Mouse (Mus musculus): Measurements from ENCODE around the gene Zscan2. TPM values are rescaled to one million over a fixed set of nuclear protein-coding genes. Genes with fewer than 3 reads are reported as not detected.

The Zscan2 gene
- total and polyA plus RNA-seq, 2 experiments from 2014 or later = 2.2 to 19.9 TPM

DNA sequence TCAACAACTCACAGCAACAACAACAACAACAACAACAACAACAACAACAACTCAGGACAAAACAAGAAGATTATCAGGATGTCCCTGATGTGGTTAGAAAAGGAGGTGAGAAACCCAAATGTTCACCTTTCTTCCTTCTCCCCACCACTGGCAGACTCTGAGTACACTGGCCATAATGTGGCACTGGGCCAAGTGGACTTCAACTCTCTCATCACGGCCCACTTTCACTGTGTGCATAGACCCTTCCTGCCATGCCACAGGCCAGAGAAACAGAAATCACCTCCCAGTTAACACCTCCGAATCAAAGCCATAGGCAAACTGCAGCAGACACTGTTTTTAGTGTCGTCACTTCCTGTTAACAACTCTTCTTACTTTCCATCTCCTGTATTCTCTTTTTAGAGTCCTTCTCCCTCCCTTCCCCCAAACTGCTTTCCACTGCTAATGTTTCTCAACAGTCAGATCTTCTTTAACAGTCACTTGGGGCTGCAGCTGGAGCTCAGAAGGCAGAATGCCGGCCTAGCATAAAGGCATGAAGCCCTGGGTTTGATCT lies 57.3 kb downstream of the Zscan2 start:
- no peaks in the 10 kb centered on the region for H3K9me3 ChIP-seq (ENCODE audit: low read length)
- ATAC-seq (no peak), DNase-seq (ENCODE audit: low spot score) (no peak)
- no peak overlapping the region for H3K4me2 ChIP-seq (ENCODE audit: low read depth, low read length)
- no peak overlapping the region for H3K4me3 ChIP-seq (ENCODE audit: low read length)
- WGBS = 84% methylated on average over 4 of the region's 4 CpGs
- no peaks in the 10 kb centered on the region for H3K4me1 ChIP-seq (ENCODE audit: insufficient read depth, low read length)
- no peak overlapping the region for H3K9ac ChIP-seq (replicated peaks; ENCODE audit: low read length)
- H3K27ac ChIP-seq = no peak overlapping the region
- H3K27me3 ChIP-seq (ENCODE audit: insufficient read depth, low read length) = no peaks in the 10 kb centered on the region
- no peak for TF ChIP-seq CTCF (IDR thresholded peaks at IDR 0.05; ENCODE audit: low read depth)
- peaks cover 47% of the 10 kb centered on the region for H3K36me3 ChIP-seq (ENCODE audit: insufficient read depth, low read length)

DNA sequence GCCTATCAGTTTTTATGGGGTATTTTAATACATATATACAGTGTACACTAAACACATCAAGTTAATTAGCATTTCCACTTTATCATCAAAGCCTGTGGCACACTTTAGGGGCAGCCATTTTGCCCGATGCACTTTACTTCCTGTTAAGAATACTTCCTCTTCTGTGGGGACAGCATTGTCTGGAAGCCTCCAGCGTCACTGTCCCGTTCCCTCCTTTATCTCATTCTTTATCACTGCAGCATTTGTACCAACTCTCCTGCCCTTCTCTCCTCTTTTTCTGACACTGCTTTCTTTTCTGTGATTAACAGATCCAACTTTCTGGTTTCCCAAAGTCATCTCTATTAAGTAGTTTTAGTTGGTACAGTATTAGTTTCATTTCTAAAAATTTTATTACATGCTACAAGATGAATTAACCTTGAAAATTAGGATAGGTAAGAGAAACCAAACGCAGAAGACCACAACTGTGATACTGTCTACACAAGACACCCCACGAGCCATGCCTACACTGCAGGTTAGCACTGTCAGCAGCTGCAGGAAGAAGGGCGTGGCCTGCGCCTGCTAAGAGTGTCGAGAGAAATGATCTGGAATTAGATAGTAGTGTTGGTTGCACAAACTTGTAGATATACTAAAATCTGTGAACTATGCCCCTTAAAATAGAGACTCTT lies 58.4 kb downstream of the Zscan2 start:
- H3K9ac ChIP-seq (replicated peaks; ENCODE audit: low read length) = no peak overlapping the region
- no peaks in the 10 kb centered on the region for H3K4me1 ChIP-seq (ENCODE audit: insufficient read depth, low read length)
- 88% methylated on average over 8 of the region's 8 CpGs for WGBS
- H3K27me3 ChIP-seq (ENCODE audit: insufficient read depth, low read length) = no peaks in the 10 kb centered on the region
- H3K4me3 ChIP-seq (ENCODE audit: low read length) = no peak overlapping the region
- no peak for TF ChIP-seq CTCF (IDR thresholded peaks at IDR 0.05; ENCODE audit: low read depth)
- H3K27ac ChIP-seq = no peak overlapping the region
- H3K36me3 ChIP-seq (ENCODE audit: insufficient read depth, low read length) = peaks cover 41% of the 10 kb centered on the region
- no peak for ATAC-seq
- no peak overlapping the region for H3K4me2 ChIP-seq (ENCODE audit: low read depth, low read length)
- no peak for DNase-seq (ENCODE audit: low spot score)
- H3K9me3 ChIP-seq (ENCODE audit: low read length) = no peaks in the 10 kb centered on the region

DNA sequence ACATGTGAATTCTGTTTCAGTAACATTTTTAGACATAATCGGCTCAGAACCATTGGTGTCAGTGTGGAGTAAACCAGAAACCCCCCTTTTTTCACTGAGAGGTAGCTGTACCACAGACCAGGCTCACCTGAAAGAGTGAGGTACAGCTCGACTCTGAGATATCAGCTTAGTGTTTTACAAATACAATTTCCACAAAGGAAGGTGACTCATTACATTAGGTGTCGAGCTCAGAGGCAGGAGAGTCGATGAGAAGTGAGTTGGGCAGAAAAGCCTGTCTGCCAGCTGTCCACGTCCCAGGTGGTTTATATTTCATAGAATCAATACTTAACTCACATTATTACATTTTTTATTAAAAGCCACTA lies 58.9 kb downstream of the Zscan2 start:
- Histone ChIP-seq H3K27ac (no peak overlapping the region), H3K4me3 (ENCODE audit: low read length) (no peak overlapping the region), H3K9me3 (ENCODE audit: low read length) (no peaks in the 10 kb centered on the region), H3K27me3 (ENCODE audit: insufficient read depth, low read length) (no peaks in the 10 kb centered on the region), H3K36me3 (ENCODE audit: insufficient read depth, low read length) (peaks cover 41% of the 10 kb centered on the region), H3K9ac (replicated peaks; ENCODE audit: low read length) (no peak overlapping the region), H3K4me1 (ENCODE audit: insufficient read depth, low read length) (no peaks in the 10 kb centered on the region), H3K4me2 (ENCODE audit: low read depth, low read length) (no peak overlapping the region)
- ATAC-seq (no peak), DNase-seq (ENCODE audit: low spot score) (no peak)
- TF ChIP-seq CTCF (IDR thresholded peaks at IDR 0.05; ENCODE audit: low read depth) = no peak
- 94% methylated on average over 5 of the region's 5 CpGs for WGBS

- no peak overlapping the region for H3K4me2 ChIP-seq (ENCODE audit: low read depth, low read length)
- no peaks in the 10 kb centered on the region for H3K9me3 ChIP-seq (ENCODE audit: low read length)
- H3K9ac ChIP-seq (replicated peaks; ENCODE audit: low read length) = no peak overlapping the region
- peaks cover 37% of the 10 kb centered on the region for H3K36me3 ChIP-seq (ENCODE audit: insufficient read depth, low read length)
- H3K27ac ChIP-seq = no peak overlapping the region
- DNase-seq (ENCODE audit: low spot score) (no peak), ATAC-seq (no peak)
- H3K4me1 ChIP-seq (ENCODE audit: insufficient read depth, low read length) = no peaks in the 10 kb centered on the region
- no peaks in the 10 kb centered on the region for H3K27me3 ChIP-seq (ENCODE audit: insufficient read depth, low read length)
- 90% methylated on average over 2 of the region's 2 CpGs for WGBS
- H3K4me3 ChIP-seq (ENCODE audit: low read length) = no peak overlapping the region
- TF ChIP-seq CTCF (IDR thresholded peaks at IDR 0.05; ENCODE audit: low read depth) = no peak
Observed at GRCm38 (mm10) chr7:80923165-80923564, 62.4 kb downstream of the Zscan2 start.

Other genes with a start within 250 kb of the Zscan2 start
- 16.2 and 16.9 TPM in 2 replicates for gene Crtc3, start 172.0 kb upstream of the Zscan2 start, total RNA-seq (2014; rRNA removed)
- gene Crtc3, start 172.0 kb upstream of the Zscan2 start, polyA plus RNA-seq (2015; fragmentation: Nextera tagmentation; extraction: Ambion mirVana) = 15.1 and 17.2 TPM in 2 replicates
- 23.5 and 29.4 TPM in 2 replicates for gene Iqgap1, start 34.9 kb upstream of the Zscan2 start, total RNA-seq (2014; rRNA removed)
- gene Iqgap1, start 34.9 kb upstream of the Zscan2 start, polyA plus RNA-seq (2015; fragmentation: Nextera tagmentation; extraction: Ambion mirVana) = 15.7 and 16.6 TPM in 2 replicates
- 20.3 and 23.9 TPM in 2 replicates for gene Wdr73, start 40.3 kb downstream of the Zscan2 start, total RNA-seq (2014; rRNA removed)
- 29.2 and 35.7 TPM in 2 replicates for gene Wdr73, start 40.3 kb downstream of the Zscan2 start, polyA plus RNA-seq (2015; fragmentation: Nextera tagmentation; extraction: Ambion mirVana)
- gene Nmb, start 44.2 kb downstream of the Zscan2 start, total RNA-seq (2014; rRNA removed) = 6.5 and 13.4 TPM in 2 replicates
- 10.6 and 12.9 TPM in 2 replicates for gene Nmb, start 44.2 kb downstream of the Zscan2 start, polyA plus RNA-seq (2015; fragmentation: Nextera tagmentation; extraction: Ambion mirVana)
- 46.6 and 48.1 TPM in 2 replicates for gene Sec11a, start 86.9 kb downstream of the Zscan2 start, total RNA-seq (2014; rRNA removed)
- 140 and 144 TPM in 2 replicates for gene Sec11a, start 86.9 kb downstream of the Zscan2 start, polyA plus RNA-seq (2015; fragmentation: Nextera tagmentation; extraction: Ambion mirVana)
- 30.9 and 47.4 TPM in 2 replicates for gene Zfp592, start 132.8 kb downstream of the Zscan2 start, total RNA-seq (2014; rRNA removed)
- gene Zfp592, start 132.8 kb downstream of the Zscan2 start, polyA plus RNA-seq (2015; fragmentation: Nextera tagmentation; extraction: Ambion mirVana) = 4.3 TPM in 2 replicates
- gene Alpk3, start 196.7 kb downstream of the Zscan2 start, total RNA-seq (2014; rRNA removed) = 0.04 and 0.16 TPM in 2 replicates
- gene Alpk3, start 196.7 kb downstream of the Zscan2 start, polyA plus RNA-seq (2015; fragmentation: Nextera tagmentation; extraction: Ambion mirVana) = 0.13 and 0.16 TPM in 2 replicates